Mouse (Mus musculus): ENCODE measurements around the gene As3mt.
"Not testable (repeated sequence)": the region's sequence is repeated elsewhere in the genome, so short reads cannot be mapped to it uniquely, and the experiment has no call there.

The As3mt gene

GRCm38 (mm10) chr19:46697840-46698517, 9.3 kb upstream of the As3mt start:
- in situ Hi-C loops (cut with MboI, MseI): no loop called here

GRCm38 (mm10) chr19:46699011-46699481, 8.2 kb upstream of the As3mt start:
- in situ Hi-C loops (cut with MboI, MseI): no loop called here

GRCm38 (mm10) chr19:46701156-46701555, 6.1 kb upstream of the As3mt start:
- in situ Hi-C loops (cut with MboI, MseI): no loop called here

GRCm38 (mm10) chr19:46705779-46706495, 1.3 kb upstream of the As3mt start:
- in situ Hi-C loops (cut with MboI, MseI): no loop called here

- in situ Hi-C loops (cut with MboI, MseI): no loop called here
Observed at GRCm38 (mm10) chr19:46706540-46707295, 540 bp upstream of the As3mt start.

- in situ Hi-C loops (cut with MboI, MseI): no loop called here
Observed at GRCm38 (mm10) chr19:46710614-46711013, 3.4 kb downstream of the As3mt start.

- in situ Hi-C loops (cut with MboI, MseI): no loop called here
Observed at GRCm38 (mm10) chr19:46714234-46714633, 7.0 kb downstream of the As3mt start.

GRCm38 (mm10) chr19:46715016-46715415, 7.8 kb downstream of the As3mt start:
- in situ Hi-C loops (cut with MboI, MseI): no loop called here

GRCm38 (mm10) chr19:46718150-46718549, 10.9 kb downstream of the As3mt start:
- in situ Hi-C loops (cut with MboI, MseI): no loop called here

GRCm38 (mm10) chr19:46724411-46724810, 17.2 kb downstream of the As3mt start:
- in situ Hi-C loops (cut with MboI, MseI): no loop called here

GRCm38 (mm10) chr19:46726142-46726541, 18.9 kb downstream of the As3mt start:
- in situ Hi-C loops (cut with MboI, MseI): no loop called here

- in situ Hi-C loops (cut with MboI, MseI): no loop called here
Observed at GRCm38 (mm10) chr19:46727140-46727736, 20.0 kb downstream of the As3mt start.

- in situ Hi-C loops (cut with MboI, MseI): no loop called here
Observed at GRCm38 (mm10) chr19:46727945-46728540, 20.8 kb downstream of the As3mt start.

- in situ Hi-C loops (cut with MboI, MseI): no loop called here
Observed at GRCm38 (mm10) chr19:46728909-46729308, 21.7 kb downstream of the As3mt start.

- in situ Hi-C loops (cut with MboI, MseI): no loop called here
Observed at GRCm38 (mm10) chr19:46731351-46731750, 24.1 kb downstream of the As3mt start.

- in situ Hi-C loops (cut with MboI, MseI): not testable (repeated sequence)
Observed at GRCm38 (mm10) chr19:46732673-46733072, 25.4 kb downstream of the As3mt start.

- in situ Hi-C loops (cut with MboI, MseI): no loop called here
Observed at GRCm38 (mm10) chr19:46733626-46734025, 26.4 kb downstream of the As3mt start.

GRCm38 (mm10) chr19:46735241-46735640, 28.0 kb downstream of the As3mt start:
- in situ Hi-C loops (cut with MboI, MseI): loop anchor here (5.0 kb wide), 2 partner anchors 68 to 148 kb away; no protein-coding TSS in a partner anchor

- in situ Hi-C loops (cut with MboI, MseI): loop anchor here (5.0 kb wide), 2 partner anchors 70 to 150 kb away; no protein-coding TSS in a partner anchor
Observed at GRCm38 (mm10) chr19:46737106-46737505, 29.8 kb downstream of the As3mt start.

GRCm38 (mm10) chr19:46740341-46741008, 33.2 kb downstream of the As3mt start:
- in situ Hi-C loops (cut with MboI, MseI): no loop called here

- in situ Hi-C loops (cut with MboI, MseI): no loop called here
Observed at GRCm38 (mm10) chr19:46741574-46741973, 34.3 kb downstream of the As3mt start.
